Mouse (Mus musculus) cerebellum, adult 2 months (tissue): ENCODE measurements around the gene Pde11a.
A peak's percentile ranks its signal among the peaks of the same experiment; 100 is the strongest.

Experiments
- CTCF ChIP-seq: fragments of 200-500 bp; IDR thresholded peaks from 2 replicates; pipeline ENCODE4 v1.5.1; 2011; ENCODE audit warnings: low read depth, mild to moderate bottlenecking, control low read depth, low read length, moderate library complexity, borderline replicate concordance; ENCODE audit not compliant: insufficient read depth
- POLR2A ChIP-seq: fragments of 200-500 bp; IDR thresholded peaks from 2 replicates; pipeline ENCODE4 v1.6.1; 2011; ENCODE audit warnings: low read length, control low read depth, borderline replicate concordance; ENCODE audit not compliant: insufficient read depth

DNA sequence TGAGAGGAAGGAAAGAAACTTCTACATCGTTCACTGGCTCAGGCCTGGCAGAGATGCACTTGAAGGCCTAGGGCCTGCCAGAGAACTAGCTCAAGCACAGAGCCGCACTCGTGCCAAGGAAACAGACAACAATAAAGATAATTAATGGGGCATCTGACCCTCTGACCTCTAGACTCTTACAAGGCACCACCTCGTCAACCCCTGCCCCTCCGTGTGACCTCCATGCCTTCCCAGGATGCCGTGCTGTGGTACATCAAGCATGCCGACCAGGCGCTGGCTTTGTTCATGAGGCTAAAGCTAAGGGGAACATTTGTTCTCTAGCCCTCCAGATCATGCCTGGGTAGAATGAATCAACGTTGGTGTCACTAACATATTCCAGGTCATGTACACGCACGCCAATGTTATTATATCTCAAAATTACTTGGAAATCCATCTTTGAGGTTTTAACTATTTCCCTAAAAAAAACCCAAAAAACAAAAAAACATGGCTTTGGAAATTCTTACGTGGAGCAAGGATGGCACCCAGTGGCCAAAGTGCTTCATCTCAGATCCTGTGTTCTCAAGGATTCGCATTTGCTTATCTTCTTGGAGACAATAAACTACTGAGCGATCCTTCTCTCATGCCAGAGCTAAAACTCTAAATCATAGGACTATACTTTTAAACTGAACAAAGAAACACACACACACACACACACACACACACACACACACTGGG lies 236.5 kb downstream of the Pde11a start:
- peak; percentile 14; the same call in 1 of the 2 replicates for TF ChIP-seq CTCF
- TF ChIP-seq POLR2A = no peak
